Mouse (Mus musculus): ENCODE results near the gene Ptger4. TPM values are rescaled to one million over a fixed set of nuclear protein-coding genes. Genes with fewer than 3 reads are reported as not detected.
A peak's percentile ranks its signal among the peaks of the same experiment; 100 is the strongest.

Gene Ptger4
- polyA plus RNA-seq, 1 experiment from 2014 or later: 1.5 TPM

DNA sequence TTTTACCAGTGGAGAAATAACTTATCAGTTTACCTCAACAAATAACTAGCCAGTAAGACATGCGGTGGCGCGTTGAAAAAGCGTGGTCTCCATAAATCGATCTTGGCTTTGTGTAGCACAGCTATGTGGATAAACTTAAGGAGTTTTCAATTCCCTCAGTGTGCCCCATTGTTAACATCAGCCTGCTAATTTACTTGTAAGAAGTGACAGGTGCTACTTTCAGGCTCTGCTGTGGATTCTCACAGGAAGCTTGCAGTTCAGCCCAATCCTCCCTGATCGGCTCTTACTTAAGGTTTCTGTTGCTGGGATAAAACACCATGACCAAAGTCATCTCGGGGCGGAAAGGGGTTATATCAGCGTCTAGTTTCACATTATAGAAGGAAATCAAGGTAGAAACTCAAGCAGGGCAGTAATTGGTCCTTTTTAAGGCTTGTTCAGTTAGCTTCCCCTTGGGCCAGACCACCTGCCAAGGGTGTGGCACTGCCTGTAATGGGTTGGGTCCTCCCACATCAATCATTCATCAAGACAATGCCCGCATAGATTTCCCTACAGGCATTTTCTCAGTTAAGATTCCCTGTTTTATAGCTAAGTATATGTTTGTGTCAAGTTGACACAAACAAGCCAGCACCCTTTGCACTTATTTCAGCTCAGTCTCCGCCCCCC is 59.2 kb downstream of the Ptger4 start:
- Histone ChIP-seq H3K27me3 (ENCODE audit: control insufficient read depth, insufficient read depth, low read length) (no peaks in the 10 kb centered on the region), H3K36me3 (replicated peaks; ENCODE audit: control insufficient read depth, insufficient read depth, low read depth, low read length) (no peaks in the 10 kb centered on the region), H3K9ac (replicated peaks; ENCODE audit: low read length) (peak overlapping the region; percentile 79), H3K4me2 (ENCODE audit: low read depth, low read length) (peak overlapping the region; percentile 60), H3K27ac (replicated peaks; ENCODE audit: low read depth, low read length) (no peak overlapping the region), H3K9me3 (replicated peaks; ENCODE audit: control insufficient read depth, low read length) (no peaks in the 10 kb centered on the region), H3K4me3 (ENCODE audit: low read depth, low read length) (peak overlapping the region; percentile 78), H3K4me1 (ENCODE audit: control insufficient read depth, insufficient read depth, low read length) (no peaks in the 10 kb centered on the region)
- 51% methylated on average over 10 of the region's 11 CpGs for WGBS
- peak; percentile 34 for DNase-seq (ENCODE audit: low spot score)
- peak; percentile 27; the same call in 1 of the 2 replicates for ATAC-seq (replicated peaks; ENCODE audit: insufficient number of reproducible peaks, low FRiP score, low TSS enrichment, low read depth)

- 87% methylated on average over 12 of the region's 12 CpGs for WGBS
- no peaks in the 10 kb centered on the region for H3K27me3 ChIP-seq (ENCODE audit: control insufficient read depth, insufficient read depth, low read length)
Measured at GRCm38 (mm10) chr15:5173217-5173820, 70.7 kb downstream of the Ptger4 start.

DNA sequence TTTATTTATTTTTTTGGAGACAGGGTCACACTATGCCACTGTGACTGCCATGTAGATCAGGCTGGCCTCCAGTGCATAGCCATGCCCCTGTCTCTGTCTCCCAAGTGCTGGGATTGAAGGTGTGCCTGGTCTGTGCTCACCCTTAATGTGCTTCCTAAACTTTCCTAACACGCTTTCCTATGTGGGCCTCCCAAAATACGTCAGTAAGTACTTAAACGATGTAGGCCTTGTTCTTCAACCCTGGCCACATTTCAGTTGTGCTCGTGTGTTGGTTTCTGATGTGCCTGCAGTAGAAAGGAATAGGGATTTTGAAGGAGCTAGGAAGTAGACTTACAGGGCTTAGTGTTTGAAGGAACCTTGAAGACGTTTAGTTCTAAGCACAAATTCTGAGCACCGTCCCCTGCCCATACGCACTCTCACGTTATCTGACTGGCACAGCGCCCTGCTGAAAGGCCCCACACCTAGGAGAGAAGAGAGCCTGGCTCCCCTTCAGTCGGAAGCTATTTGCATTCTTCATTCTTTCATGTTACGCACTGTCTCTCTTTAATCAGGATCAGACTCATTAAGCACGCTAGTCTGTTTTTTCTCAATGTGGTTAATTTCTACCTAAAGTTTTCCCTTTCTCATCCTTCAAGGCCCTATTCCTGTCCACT is 78.7 kb downstream of the Ptger4 start:
- H3K27me3 ChIP-seq (ENCODE audit: control insufficient read depth, insufficient read depth, low read length): no peaks in the 10 kb centered on the region
- DNase-seq (ENCODE audit: low spot score) (no peak), ATAC-seq (replicated peaks; ENCODE audit: insufficient number of reproducible peaks, low FRiP score, low TSS enrichment, low read depth) (no peak)
- H3K4me3 ChIP-seq (ENCODE audit: low read depth, low read length): no peak overlapping the region
- H3K9ac ChIP-seq (replicated peaks; ENCODE audit: low read length): no peak overlapping the region
- H3K4me2 ChIP-seq (ENCODE audit: low read depth, low read length): no peak overlapping the region
- H3K4me1 ChIP-seq (ENCODE audit: control insufficient read depth, insufficient read depth, low read length): no peaks in the 10 kb centered on the region
- 87% methylated on average over 12 of the region's 12 CpGs for WGBS
- H3K36me3 ChIP-seq (replicated peaks; ENCODE audit: control insufficient read depth, insufficient read depth, low read depth, low read length): no peaks in the 10 kb centered on the region; the same call in 1 of the 2 replicates
- H3K27ac ChIP-seq (replicated peaks; ENCODE audit: low read depth, low read length): no peak overlapping the region
- no peaks in the 10 kb centered on the region for H3K9me3 ChIP-seq (replicated peaks; ENCODE audit: control insufficient read depth, low read length)

More at GRCm38 (mm10) chr15:5173217-5173820, 70.7 kb downstream of the Ptger4 start:
- Histone ChIP-seq H3K4me3 (ENCODE audit: low read depth, low read length) (no peak overlapping the region), H3K27ac (replicated peaks; ENCODE audit: low read depth, low read length) (no peak overlapping the region), H3K4me1 (ENCODE audit: control insufficient read depth, insufficient read depth, low read length) (no peaks in the 10 kb centered on the region), H3K9ac (replicated peaks; ENCODE audit: low read length) (no peak overlapping the region), H3K9me3 (replicated peaks; ENCODE audit: control insufficient read depth, low read length) (no peaks in the 10 kb centered on the region), H3K36me3 (replicated peaks; ENCODE audit: control insufficient read depth, insufficient read depth, low read depth, low read length) (no peaks in the 10 kb centered on the region; the same call in 1 of the 2 replicates), H3K4me2 (ENCODE audit: low read depth, low read length) (no peak overlapping the region)
- DNase-seq (ENCODE audit: low spot score): no peak
- ATAC-seq (replicated peaks; ENCODE audit: insufficient number of reproducible peaks, low FRiP score, low TSS enrichment, low read depth): no peak

DNA sequence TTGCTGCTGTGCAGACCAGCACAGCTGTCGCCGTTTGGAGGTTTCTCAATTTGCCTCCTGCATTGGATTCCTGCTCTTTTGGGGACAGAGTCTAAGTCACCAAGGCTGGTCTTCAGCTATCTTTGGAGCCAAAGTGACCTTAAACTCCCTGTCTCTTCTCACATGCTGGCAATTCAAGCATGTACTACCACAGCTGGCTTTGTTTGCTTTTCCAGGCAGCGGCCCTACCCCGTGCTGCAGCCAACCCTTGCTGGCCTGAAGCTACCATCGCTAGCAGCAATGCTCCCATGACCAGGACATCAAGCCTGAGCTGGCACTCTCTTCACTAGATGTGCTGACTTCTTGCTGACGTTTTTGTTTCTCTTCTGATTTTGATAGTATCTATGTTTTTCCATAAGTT is 85.2 kb downstream of the Ptger4 start:
- no peak overlapping the region for H3K4me3 ChIP-seq (ENCODE audit: low read depth, low read length)
- DNase-seq (ENCODE audit: low spot score): no peak
- H3K9ac ChIP-seq (replicated peaks; ENCODE audit: low read length): no peak overlapping the region
- H3K4me2 ChIP-seq (ENCODE audit: low read depth, low read length): no peak overlapping the region
- no peak for ATAC-seq (replicated peaks; ENCODE audit: insufficient number of reproducible peaks, low FRiP score, low TSS enrichment, low read depth)
- H3K27ac ChIP-seq (replicated peaks; ENCODE audit: low read depth, low read length): no peak overlapping the region
- H3K9me3 ChIP-seq (replicated peaks; ENCODE audit: control insufficient read depth, low read length): no peaks in the 10 kb centered on the region
- H3K36me3 ChIP-seq (replicated peaks; ENCODE audit: control insufficient read depth, insufficient read depth, low read depth, low read length): no peaks in the 10 kb centered on the region; the same call in 1 of the 2 replicates
- no peaks in the 10 kb centered on the region for H3K4me1 ChIP-seq (ENCODE audit: control insufficient read depth, insufficient read depth, low read length)
- whole genome bisulfite sequencing: 79% methylated on average over 6 of the region's 6 CpGs
- no peaks in the 10 kb centered on the region for H3K27me3 ChIP-seq (ENCODE audit: control insufficient read depth, insufficient read depth, low read length)

DNA sequence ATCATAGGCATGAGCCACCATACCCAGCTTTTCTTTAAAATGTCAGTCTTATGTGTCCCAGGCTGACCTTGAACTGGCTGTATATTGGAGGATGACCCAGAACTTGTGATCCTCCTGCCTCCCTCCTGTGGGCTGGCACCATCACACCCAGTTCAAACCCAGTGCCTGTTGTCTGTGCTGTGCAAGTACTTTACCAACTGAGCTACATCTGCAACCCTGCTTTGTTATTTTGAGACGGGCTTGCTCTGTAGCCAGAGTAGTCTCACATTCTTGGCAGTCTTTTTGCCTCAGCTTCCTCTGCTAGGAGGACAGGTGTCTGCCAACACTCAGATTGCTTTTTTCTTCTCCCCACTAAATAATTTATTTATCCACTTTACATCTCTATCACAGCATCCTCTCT is 86.6 kb downstream of the Ptger4 start:
- ATAC-seq (replicated peaks; ENCODE audit: insufficient number of reproducible peaks, low FRiP score, low TSS enrichment, low read depth): no peak
- 80% methylated on average over 1 of the region's 1 CpGs for WGBS
- no peaks in the 10 kb centered on the region for H3K4me1 ChIP-seq (ENCODE audit: control insufficient read depth, insufficient read depth, low read length)

More for the DNA sequence above, 86.6 kb downstream of the Ptger4 start:
- no peaks in the 10 kb centered on the region for H3K9me3 ChIP-seq (replicated peaks; ENCODE audit: control insufficient read depth, low read length)
- no peak overlapping the region for H3K4me2 ChIP-seq (ENCODE audit: low read depth, low read length)
- H3K27ac ChIP-seq (replicated peaks; ENCODE audit: low read depth, low read length): no peak overlapping the region
- H3K9ac ChIP-seq (replicated peaks; ENCODE audit: low read length): no peak overlapping the region
- no peaks in the 10 kb centered on the region for H3K27me3 ChIP-seq (ENCODE audit: control insufficient read depth, insufficient read depth, low read length)
- no peak overlapping the region for H3K4me3 ChIP-seq (ENCODE audit: low read depth, low read length)
- DNase-seq (ENCODE audit: low spot score): no peak
- no peaks in the 10 kb centered on the region for H3K36me3 ChIP-seq (replicated peaks; ENCODE audit: control insufficient read depth, insufficient read depth, low read depth, low read length)

Other genes with a start within 250 kb of the Ptger4 start
- gene C7, start 180.4 kb downstream of the Ptger4 start, polyA plus RNA-seq (2014; fragmentation: Nextera tagmentation; extraction: Ambion mirVana): 0.15 and 0.18 TPM in 2 replicates
- gene Card6, start 135.6 kb downstream of the Ptger4 start, polyA plus RNA-seq (2014; fragmentation: Nextera tagmentation; extraction: Ambion mirVana): 1.1 and 1.3 TPM in 2 replicates
- 561 and 580 TPM in 2 replicates for gene Rpl37, start 127.5 kb downstream of the Ptger4 start, polyA plus RNA-seq (2014; fragmentation: Nextera tagmentation; extraction: Ambion mirVana)
- gene Prkaa1, start 100.3 kb downstream of the Ptger4 start, polyA plus RNA-seq (2014; fragmentation: Nextera tagmentation; extraction: Ambion mirVana): 21.9 and 23.3 TPM in 2 replicates
- gene Ttc33, start 58.7 kb downstream of the Ptger4 start, polyA plus RNA-seq (2014; fragmentation: Nextera tagmentation; extraction: Ambion mirVana): 50.7 and 53.9 TPM in 2 replicates

All from embryonic facial prominence, embryonic 11.5 days (tissue).